Mouse (Mus musculus) adipocyte (in vitro differentiated cells): ENCODE results near the gene Clnk.
"Not testable (repeated sequence)": the region's sequence is repeated elsewhere in the genome, so short reads cannot be mapped to it uniquely, and the experiment has no call there.

Experiments
- DNase-seq: peaks from one replicate; pipeline ENCODE4 v3.0.0-alpha.2; 2016; ENCODE audit warnings: low spot score

Gene Clnk

GRCm38 (mm10) chr5:38876622-38877021 lies at the start of gene Clnk:
Gene Clnk (minus strand): TSS chr5:38876812.
- no peak for DNase-seq

GRCm38 (mm10) chr5:38905271-38905670 lies 28.7 kb upstream of the Clnk start:
- no peak for DNase-seq

GRCm38 (mm10) chr5:38904528-38905044 lies 28.0 kb upstream of the Clnk start:
- no peak for DNase-seq

- no peak for DNase-seq
Observed at GRCm38 (mm10) chr5:38902889-38903288, 26.3 kb upstream of the Clnk start.

- no peak for DNase-seq
Observed at GRCm38 (mm10) chr5:38899051-38899450, 22.4 kb upstream of the Clnk start.

GRCm38 (mm10) chr5:38888646-38889045 lies 12.0 kb upstream of the Clnk start:
- no peak for DNase-seq

GRCm38 (mm10) chr5:38886623-38887275 lies 10.1 kb upstream of the Clnk start:
- no peak for DNase-seq

GRCm38 (mm10) chr5:38882635-38883034 lies 6.0 kb upstream of the Clnk start:
- DNase-seq: not testable (repeated sequence)

- DNase-seq: peak; percentile 22
Observed at GRCm38 (mm10) chr5:38881728-38882620, 5.4 kb upstream of the Clnk start.

- no peak for DNase-seq
Observed at GRCm38 (mm10) chr5:38881416-38881727, 4.8 kb upstream of the Clnk start.

GRCm38 (mm10) chr5:38879989-38880706 lies 3.5 kb upstream of the Clnk start:
- no peak for DNase-seq

- DNase-seq: no peak
Observed at GRCm38 (mm10) chr5:38875403-38875802, 1.2 kb downstream of the Clnk start.

- no peak for DNase-seq
Observed at GRCm38 (mm10) chr5:38874931-38875330, 1.7 kb downstream of the Clnk start.

- DNase-seq: no peak
Observed at GRCm38 (mm10) chr5:38872906-38873305, 3.7 kb downstream of the Clnk start.

GRCm38 (mm10) chr5:38871591-38871990 lies 5.0 kb downstream of the Clnk start:
- DNase-seq: no peak

- no peak for DNase-seq
Observed at GRCm38 (mm10) chr5:38870485-38870884, 6.1 kb downstream of the Clnk start.

- no peak for DNase-seq
Observed at GRCm38 (mm10) chr5:38869976-38870375, 6.6 kb downstream of the Clnk start.

- DNase-seq: no peak
Observed at GRCm38 (mm10) chr5:38864624-38865023, 12.0 kb downstream of the Clnk start.

- DNase-seq: no peak
Observed at GRCm38 (mm10) chr5:38863029-38863428, 13.6 kb downstream of the Clnk start.

- no peak for DNase-seq
Observed at GRCm38 (mm10) chr5:38862288-38862985, 14.2 kb downstream of the Clnk start.

GRCm38 (mm10) chr5:38858015-38858721 lies 18.4 kb downstream of the Clnk start:
- DNase-seq: no peak
